Mouse (Mus musculus) gastrocnemius, adult 18-20 months (tissue): ENCODE data around the gene Tm6sf1. TPM values are rescaled to one million over a fixed set of nuclear protein-coding genes. Genes with fewer than 3 reads are reported as not detected.

Source experiments
- DNase-seq: peaks from one replicate; pipeline ENCODE4 v3.0.0; 2021; ENCODE audit warnings: low spot score
- total RNA-seq, 2 experiments: library from RNA; stranded (reverse); gene quantifications; 2 replicates each; pipeline ENCODE4 v1.2.3; 2021

Tm6sf1 gene
- total RNA-seq, 2 experiments from 2014 or later = 6.1 to 7.8 TPM

GRCm38 (mm10) chr7:81880797-81881196, 22.0 kb downstream of the Tm6sf1 start:
- DNase-seq = no peak

- DNase-seq = no peak
These were observed 22.8 kb downstream of the Tm6sf1 start for GRCm38 (mm10) chr7:81881600-81881999.

GRCm38 (mm10) chr7:81885128-81885527, 26.3 kb downstream of the Tm6sf1 start:
- no peak for DNase-seq

GRCm38 (mm10) chr7:81899361-81899760, 40.6 kb downstream of the Tm6sf1 start:
- no peak for DNase-seq

GRCm38 (mm10) chr7:81904094-81904493, 45.3 kb downstream of the Tm6sf1 start:
- DNase-seq = no peak

- no peak for DNase-seq
These were observed 46.1 kb downstream of the Tm6sf1 start for GRCm38 (mm10) chr7:81904926-81905325.

- no peak for DNase-seq
These were observed 59.5 kb downstream of the Tm6sf1 start for GRCm38 (mm10) chr7:81918316-81918715.

- DNase-seq = no peak
These were observed 61.5 kb downstream of the Tm6sf1 start for GRCm38 (mm10) chr7:81920314-81920713.

- DNase-seq = no peak
These were observed 62.7 kb downstream of the Tm6sf1 start for GRCm38 (mm10) chr7:81921379-81921952.

- no peak for DNase-seq
These were observed 70.2 kb downstream of the Tm6sf1 start for GRCm38 (mm10) chr7:81928998-81929397.

- DNase-seq = no peak
These were observed 73.8 kb downstream of the Tm6sf1 start for GRCm38 (mm10) chr7:81932521-81933045.

- no peak for DNase-seq
These were observed 74.3 kb downstream of the Tm6sf1 start for GRCm38 (mm10) chr7:81933061-81933600.

GRCm38 (mm10) chr7:81933601-81934266, 74.9 kb downstream of the Tm6sf1 start:
- DNase-seq = peak; percentile 41

Other genes with a start within 250 kb of the Tm6sf1 start
- 10 to 100 TPM; 51.1 to 51.7 TPM for gene Homer2, start 151.5 kb upstream of the Tm6sf1 start, total RNA-seq
- 10 to 100 TPM; 22.3 to 25.9 TPM for gene Ramac, start 96.1 kb upstream of the Tm6sf1 start, total RNA-seq
- gene 3110040N11Rik, start 69.5 kb upstream of the Tm6sf1 start, total RNA-seq = 10 to 100 TPM; 21.9 to 23.7 TPM
- gene Btbd1, start 29.6 kb upstream of the Tm6sf1 start, total RNA-seq = 100 to 1,000 TPM; 163 to 167 TPM
- gene Gm10160, start 3.2 kb upstream of the Tm6sf1 start, total RNA-seq = not detected
- 1 to 10 TPM; 1.2 to 2.2 TPM for gene Hdgfl3, start 75.5 kb downstream of the Tm6sf1 start, total RNA-seq
- not detected for gene Bnc1, start 133.3 kb downstream of the Tm6sf1 start, total RNA-seq